Mouse (Mus musculus) heart, postnatal 14 days (tissue): ENCODE data around the gene Mrpl33. TPM values are rescaled to one million over a fixed set of nuclear protein-coding genes. Genes with fewer than 3 reads are reported as not detected.
"Not testable (repeated sequence)": the region's sequence is repeated elsewhere in the genome, so short reads cannot be mapped to it uniquely, and the experiment has no call there.

Experiments used
- DNase-seq, 2 experiments: peaks; one replicate each; pipeline ENCODE4 v3.0.0; 2021 to 2022
- intact Hi-C: fragments of 180-260 bp; cut with DNase I; formaldehyde crosslinking; loops from one replicate; pipeline ENCODE4 v1.15.1; 2025
- total RNA-seq, 2 experiments: library from RNA; stranded (reverse); gene quantifications; 2 replicates each; pipeline ENCODE4 v1.2.3; 2021

Mrpl33 gene
- total RNA-seq, 2 experiments from 2014 or later: 280 to 291 TPM

DNA sequence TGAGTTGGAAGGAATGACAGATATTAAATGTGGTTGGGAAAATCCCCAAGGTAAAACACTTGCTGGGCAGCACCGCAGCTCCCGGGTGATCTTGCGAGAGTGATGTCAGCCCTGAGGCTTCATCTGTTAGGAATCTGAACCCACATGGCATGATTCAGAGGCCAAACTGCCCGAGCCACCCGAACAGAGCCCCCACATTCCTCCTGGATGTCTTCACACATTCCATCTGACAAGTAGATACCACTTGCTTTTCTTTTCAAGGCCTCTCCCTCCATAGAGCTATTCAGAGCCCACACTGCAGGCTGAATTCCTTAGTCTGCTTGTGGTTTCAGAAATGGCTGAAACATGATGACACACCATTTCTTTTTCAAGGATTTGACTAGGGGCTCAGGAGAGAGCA, 33.3 kb downstream of the Mrpl33 start:
- intact Hi-C loops: no loop called here
- peak; percentile 21 to 38 for DNase-seq

DNA sequence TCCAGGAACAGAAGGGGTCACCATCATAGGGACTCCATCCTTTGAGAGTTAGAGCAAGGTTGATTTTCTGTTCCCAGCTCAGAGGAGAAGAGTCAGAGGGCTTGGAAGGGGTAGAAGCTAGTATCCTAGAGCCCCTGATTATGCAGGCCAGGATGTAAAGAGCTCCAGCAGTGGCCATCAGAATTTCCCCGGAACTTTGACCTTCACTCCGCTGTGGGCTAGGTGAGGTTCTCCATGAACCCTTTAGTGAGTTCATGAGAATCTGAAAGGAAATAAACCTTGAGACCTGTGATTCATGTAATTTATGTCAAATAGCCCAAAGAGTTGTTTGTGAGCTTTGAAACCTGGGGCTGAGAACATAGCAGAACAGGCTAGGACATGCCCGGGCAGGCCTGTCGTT, 34.4 kb downstream of the Mrpl33 start:
- intact Hi-C loops, DNase-seq: not testable (repeated sequence)

DNA sequence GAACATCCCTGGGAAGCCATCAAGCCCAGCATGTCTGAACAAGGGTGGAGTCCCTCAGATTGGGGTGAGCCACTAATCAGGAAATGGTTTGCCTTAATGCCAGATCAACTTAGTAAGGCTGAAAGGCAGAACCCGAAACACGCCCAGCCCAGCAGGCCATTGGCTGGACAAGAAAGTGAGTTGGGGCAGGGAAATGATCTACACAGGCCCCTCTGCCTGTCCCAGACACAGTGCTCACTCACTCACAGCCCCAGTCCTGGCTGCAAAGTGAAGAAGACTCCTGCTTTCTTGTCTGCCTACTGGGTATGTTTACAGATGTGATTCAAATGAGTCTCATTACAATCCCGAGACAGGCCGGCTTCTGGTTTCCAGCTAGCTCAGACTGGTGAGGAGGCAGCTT, 37.4 kb downstream of the Mrpl33 start:
- DNase-seq: no peak
- intact Hi-C loops: no loop called here

DNA sequence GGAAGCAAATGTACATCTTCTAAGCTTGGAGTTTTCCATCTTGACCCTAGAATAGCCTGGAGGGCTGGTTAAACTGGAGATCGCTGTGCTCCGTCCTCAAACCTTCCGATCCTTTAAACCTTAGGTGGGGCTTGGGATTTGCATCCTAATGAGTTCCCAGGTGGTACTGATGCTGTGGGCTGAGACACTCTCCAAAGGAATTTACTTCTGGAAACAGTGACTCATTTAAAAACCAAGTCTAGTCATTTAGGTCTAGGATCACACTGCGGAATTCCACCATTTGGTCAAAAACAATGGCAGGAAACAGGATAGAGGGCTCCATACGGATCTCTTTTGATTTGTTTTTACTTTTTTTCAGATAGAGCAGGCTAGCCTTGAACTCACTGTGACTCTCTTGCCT, 37.9 kb downstream of the Mrpl33 start:
- DNase-seq: no peak
- intact Hi-C loops: no loop called here

DNA sequence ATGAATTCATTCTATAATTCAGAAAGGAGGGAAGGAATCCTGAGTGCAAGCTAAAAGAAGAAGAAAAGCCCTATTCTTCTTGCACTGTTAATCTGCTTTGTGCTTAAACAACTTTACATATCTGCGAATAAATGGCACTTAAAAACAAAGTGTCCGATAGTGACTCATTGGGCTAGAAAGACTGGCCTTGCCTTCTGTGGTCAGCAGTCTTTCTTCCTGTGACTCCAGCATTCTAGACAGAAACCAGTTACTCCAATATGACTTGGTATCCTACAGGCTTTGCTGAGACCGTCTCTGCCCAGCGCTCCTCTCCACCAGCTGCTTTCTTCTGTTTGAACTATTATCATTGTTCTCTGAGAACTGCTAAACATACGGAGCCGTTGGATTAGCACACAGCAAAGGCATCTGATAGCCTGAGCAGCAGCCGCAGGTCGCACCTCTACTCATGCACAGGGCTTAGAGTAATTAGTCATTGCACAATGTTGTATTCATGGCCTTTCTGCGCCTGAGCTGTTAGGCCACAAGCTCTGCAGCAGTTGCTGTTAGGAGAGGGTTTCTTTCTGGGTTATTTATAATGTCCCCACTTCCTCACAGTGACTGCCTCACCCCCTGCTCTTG, 40.0 kb downstream of the Mrpl33 start:
- no peak for DNase-seq
- intact Hi-C loops: no loop called here

DNA sequence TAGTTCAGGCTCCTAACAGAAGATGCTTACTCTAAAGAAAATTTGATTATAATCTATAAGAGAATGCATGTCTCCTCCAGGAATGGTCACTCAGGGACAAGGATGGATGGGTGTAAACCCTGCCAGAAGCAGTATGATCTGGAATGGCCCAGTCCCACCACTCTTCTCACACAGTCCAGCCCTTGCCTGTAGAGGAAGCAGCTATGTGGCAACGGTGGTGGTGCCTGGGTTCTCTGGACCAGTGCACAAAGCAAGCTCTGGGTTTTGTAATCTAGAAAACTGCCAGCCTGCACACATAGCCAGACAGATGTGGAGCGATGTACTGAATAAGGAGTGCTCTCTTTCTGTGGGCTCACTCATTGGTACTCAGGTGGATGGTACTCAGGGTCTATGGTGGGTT, 43.8 kb downstream of the Mrpl33 start:
- intact Hi-C loops: no loop called here
- DNase-seq: no peak

DNA sequence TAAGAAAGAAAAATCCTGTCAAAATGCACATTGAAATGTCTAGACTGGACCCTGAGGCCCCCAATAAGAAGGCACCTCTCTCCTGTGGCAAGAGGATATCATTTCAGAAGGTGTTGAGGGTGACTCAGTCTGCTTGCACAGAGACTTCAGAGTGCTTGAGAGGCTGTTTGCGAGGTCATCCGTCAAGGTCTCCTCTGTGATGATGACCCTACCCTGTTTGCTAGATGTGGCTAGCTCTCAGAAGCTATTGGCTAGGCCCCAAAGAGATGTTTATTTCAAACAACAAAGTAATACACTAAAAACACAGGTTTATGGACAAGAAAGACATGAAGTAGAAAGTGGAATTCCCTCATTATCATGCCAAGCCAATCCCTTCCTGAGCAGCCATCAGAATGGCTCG, 45.6 kb downstream of the Mrpl33 start:
- no peak for DNase-seq
- intact Hi-C loops: no loop called here

DNA sequence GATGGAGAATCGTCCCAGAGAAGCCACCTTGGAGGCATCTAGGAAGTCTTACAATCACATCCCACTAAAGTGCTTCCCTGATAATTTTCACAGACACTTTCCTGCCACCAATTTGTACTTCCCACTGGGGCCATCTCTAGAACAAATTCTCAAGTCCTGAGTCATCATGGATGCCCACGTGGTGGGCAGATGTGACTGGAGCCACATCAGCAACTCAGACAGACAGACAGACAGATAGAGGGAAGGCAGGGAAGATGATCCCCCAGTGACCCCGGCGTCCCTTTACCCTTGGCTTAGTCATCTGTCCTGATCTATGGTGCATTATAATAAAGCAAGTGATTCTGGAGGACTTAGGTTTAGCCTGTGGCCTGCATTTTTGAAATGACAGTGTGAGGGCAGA, 47.5 kb downstream of the Mrpl33 start:
- DNase-seq: no peak
- intact Hi-C loops: no loop called here

DNA sequence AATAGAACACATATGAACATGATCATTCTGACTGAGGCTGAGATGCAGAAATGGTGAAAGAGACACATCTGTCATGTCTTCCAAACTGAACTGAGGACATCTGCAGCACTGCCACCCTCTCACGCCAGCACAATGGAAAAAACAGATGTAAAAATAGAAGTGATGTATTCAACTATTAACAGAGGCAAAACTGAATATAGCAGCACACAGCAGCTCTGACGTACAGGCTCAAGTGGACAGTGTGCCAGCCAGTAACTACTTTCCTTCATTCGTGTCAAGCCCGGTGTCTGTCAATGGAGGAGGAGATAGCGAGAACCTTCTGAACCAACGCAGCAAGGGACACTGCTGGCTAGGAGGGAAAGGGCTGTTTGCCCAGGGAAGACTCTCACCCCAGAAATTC, 48.1 kb downstream of the Mrpl33 start:
- intact Hi-C loops: no loop called here
- DNase-seq: peak; percentile 18 to 31

DNA sequence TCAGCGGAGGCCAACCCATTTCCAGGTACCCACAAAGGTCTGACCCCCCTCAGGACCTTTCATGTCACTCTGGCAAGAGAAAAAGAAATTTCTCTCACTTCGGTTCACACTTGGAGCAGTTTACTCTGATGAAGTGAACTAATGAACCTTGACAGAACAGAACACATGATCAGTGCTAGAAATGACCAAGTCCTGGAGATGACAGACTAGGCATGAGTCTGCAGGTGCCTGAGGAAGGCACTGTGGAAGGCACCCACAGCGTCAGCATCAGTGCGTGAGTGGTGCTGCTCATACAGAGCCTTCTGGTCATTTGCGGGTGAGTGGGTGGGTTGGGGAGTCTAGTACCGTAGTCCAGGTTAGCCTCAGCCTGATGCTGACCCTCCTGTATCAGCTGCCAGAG, 49.1 kb downstream of the Mrpl33 start:
- intact Hi-C loops: no loop called here
- DNase-seq: no peak

DNA sequence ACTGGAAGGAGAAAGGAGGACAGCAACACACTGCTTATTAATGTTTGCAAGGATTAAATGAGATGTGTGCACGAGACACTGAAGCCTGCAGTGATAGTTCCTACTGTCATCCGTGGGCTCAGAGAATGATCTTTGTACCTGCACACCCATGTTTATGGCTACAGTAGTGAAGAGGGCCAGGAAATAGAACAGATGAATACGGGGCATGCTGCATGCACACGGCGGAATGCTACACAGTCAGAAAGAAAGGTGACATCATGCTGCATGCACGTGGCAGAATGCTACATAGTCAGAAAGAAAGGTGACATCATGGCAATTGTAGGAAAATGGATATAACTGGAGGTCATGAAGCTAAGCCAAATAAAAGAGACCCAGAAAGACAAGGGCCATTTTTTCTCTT, 49.8 kb downstream of the Mrpl33 start:
- intact Hi-C loops: no loop called here
- DNase-seq: no peak

DNA sequence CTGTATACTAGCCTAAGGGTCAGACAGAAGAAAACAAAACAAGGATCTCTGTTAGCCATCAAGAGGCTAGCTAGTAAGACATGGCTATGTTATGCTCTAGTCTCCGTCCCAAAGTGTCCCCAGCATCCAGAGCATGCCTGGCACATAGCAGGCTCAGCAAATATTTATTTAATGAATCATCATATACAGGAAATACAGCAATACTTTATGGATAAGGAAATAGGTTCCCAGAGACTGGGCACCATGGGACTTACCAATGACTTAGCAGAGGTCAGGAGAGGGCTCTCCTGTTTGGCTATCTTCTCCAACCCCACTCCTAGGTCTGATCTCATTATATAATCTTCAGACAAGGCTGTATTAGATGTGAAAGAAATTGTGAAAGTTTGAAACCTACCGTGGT, 50.6 kb downstream of the Mrpl33 start:
- intact Hi-C loops: no loop called here
- no peak for DNase-seq

DNA sequence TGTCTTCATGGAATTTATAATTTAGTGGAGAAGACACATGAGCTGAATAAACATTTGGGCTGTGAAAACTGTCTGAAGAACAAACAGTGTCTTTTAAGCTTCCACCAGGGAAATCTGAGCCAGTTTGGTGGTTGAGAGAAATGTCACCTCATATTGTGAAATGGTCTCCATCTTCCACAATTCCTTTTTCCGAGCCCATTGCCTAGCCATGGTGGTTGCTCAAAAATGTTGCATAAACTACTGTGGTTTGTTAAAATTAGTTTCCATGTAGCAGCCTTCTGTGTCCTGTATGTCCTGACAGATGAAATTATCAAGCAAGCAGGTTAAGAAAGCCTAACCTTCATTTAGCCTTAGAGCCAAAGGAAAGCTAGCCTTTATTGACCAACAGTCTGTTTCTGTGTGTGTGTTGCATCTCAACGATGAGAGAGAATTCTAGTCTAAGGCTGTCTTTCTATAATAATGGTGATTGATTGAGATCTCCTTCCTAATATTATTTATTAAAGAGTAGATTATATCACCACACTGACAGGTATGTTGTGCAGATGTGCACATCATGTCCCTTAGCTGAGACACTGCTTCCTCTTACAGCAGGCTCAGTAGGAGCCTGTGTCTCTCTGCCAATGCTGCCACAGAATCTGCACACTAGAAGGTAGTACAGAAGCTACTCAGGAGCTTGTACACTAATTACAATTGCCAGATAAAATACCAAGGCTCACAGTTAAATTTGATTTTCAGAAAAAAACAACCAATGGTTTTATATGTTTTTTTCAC, 54.0 kb downstream of the Mrpl33 start:
- DNase-seq: no peak
- intact Hi-C loops: no loop called here

DNA sequence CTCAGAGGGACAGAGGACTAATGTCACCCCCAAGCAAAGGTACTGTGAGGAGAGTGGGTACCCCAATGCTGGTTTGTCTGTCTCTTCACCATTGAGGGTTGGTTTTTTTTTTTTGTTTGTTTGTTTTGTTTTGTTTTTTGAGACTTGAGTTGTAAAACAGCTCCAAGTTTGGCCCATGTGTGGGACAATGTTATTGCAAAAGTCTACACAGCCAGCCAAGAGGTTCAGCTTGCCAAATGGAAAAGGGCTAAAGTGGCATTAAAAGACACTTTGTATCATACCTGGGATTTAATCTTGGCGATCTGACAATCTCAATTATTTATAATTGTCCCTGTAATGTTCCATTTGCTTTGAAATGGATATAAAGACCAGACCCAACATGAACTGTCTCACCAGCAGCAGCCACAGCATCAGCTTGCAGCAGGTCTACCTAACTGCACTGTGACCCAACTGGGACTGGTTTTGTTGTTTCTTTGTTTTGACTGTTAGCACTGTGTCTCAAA, 59.0 kb downstream of the Mrpl33 start:
- DNase-seq: no peak
- intact Hi-C loops: no loop called here

DNA sequence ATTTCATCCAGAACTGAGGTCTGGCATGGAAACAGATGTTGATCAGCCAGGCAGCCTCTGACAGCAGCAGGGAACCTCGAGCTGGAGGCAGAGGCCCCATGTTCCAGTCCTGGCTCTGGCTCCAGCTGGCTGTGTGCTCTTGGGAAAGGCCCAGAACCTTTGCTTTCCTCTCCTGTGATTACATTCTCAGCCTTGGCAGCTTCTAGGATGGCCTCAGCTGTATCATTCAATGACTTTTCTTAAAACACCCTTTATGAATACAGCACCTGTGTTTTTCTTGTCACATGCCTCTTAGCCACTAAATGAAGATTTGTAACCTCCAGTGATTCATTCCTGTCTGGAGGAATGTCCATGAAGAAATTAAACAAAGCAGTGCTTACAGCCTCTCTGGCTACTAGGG, 69.4 kb downstream of the Mrpl33 start:
- intact Hi-C loops: no loop called here
- no peak for DNase-seq

DNA sequence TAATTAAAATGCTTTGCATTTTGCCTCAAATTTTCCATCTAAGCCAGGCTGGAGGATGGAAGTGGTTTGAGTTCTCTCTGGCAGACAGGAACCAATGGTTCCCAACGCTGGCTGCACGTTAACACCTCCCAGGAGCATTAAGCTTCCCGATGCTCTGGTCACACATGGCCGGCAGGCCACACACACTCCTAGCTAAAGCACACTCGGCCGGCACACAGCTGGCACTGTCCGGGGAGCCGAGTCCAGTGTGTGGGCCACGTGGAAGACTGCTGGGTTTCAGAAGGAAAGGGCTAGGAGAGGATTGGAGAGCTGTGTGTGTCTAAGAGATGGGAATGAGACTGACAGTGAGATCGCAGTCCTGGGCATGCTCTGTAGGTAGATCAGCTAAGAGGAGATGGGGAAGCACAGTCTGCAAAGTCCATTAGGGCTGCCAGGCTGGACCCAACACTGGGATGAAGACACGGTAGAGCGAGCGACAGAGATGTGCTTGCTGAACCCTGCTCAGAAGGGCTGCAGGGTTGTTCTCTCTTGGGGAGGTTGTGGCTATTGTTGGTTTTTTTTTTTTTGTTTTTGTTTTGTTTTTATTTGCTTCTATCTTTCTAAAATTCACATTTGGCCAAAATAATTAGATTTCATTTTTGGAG, 71.7 kb downstream of the Mrpl33 start:
- intact Hi-C loops: no loop called here

DNA sequence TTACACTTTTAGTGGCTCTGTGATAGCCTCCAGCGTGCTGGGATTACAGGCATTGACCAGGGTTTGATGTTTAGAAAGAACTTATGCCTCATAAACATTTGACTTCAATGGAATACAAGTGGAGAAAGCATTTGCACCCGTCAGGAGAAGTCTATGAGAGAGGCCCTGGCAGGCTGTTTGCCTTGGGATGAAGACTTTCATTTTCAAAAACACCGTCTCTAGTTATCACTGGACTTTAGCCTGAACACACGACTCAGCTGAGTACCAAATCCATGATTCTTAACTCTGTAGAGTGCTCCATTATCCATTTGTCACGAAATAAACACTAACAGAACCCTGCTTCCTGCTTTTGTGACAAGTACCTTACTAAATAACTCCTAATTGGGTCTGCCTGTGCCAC, 73.2 kb downstream of the Mrpl33 start:
- intact Hi-C loops: no loop called here
- DNase-seq: no peak

More for the DNA sequence above, 71.7 kb downstream of the Mrpl33 start:
- no peak for DNase-seq

DNA sequence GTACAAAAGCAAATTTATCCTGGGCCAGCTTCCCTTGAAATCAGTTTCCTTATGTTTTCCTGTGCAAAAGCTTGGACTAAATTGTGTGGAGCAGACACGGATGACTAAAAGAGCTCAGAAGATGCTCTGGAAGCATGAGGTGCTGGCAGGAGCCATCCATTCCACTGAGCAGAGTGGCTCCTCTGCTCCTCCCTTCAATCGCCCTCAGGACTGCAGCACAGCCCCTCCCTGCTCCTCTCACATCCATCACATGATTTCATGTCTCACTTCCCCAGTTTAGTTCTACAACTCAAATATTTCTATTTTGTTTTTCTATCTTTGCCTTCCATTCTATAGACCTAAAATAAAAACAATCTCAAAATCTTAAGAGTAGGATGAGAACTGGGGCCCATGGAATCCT, 74.4 kb downstream of the Mrpl33 start:
- no peak for DNase-seq
- intact Hi-C loops: no loop called here

DNA sequence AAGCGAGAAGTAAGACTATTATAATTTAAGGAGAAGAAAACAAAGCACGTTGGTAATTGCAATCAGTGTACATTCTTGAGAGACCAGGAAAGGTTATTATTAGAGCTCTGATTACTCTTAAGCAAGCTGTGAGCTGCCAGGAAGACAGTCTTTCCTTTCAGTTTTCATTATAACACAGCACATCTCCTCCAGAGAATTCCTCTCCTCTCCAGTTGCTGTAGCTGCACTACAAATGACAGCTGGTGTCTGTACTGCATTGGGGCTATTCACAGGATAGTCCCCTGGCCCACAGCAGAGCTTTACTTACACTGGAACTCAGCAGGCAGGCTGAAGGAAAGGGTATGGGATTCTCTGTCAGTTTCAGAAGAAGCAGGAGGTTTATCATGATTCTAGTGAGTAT, 76.7 kb downstream of the Mrpl33 start:
- intact Hi-C loops: no loop called here
- DNase-seq: no peak

DNA sequence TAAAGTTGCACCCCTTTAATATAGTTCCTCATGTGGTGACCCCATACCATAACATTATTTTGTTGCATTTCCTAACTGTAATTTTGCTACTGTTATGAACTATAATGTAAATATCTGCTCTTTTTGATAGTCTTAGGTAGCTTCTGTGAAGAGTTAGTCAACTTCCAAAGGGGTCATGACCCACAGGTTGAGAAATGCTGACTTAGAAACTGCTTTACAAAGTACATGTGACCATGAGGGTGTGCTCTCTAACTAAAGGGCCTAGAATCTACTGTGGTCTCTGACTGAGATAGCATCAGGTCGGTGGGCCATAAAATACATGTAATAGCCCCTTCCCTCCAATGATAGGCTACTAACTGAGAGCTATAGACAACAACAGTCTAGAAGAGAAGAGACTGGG, 81.3 kb downstream of the Mrpl33 start:
- intact Hi-C loops: no loop called here
- DNase-seq: no peak

DNA sequence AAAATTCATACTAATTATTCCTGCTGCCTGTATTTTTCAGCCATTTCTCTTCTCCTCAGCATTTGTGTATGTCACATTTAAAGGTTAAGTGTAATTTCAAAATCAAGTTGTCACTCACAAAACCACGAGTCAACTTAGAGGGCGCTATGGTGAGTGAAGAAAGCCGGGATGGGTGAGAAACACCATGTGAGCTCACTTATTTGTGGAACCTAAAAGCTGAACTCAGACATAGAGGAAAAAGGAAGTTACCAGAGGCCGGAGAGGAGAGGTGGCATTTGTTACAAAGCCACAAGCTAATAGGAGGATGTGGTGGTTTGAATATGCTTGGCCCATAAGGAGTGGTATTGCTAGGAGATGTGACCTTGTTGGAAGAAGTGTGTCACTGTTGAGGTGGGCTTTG, 83.4 kb downstream of the Mrpl33 start:
- intact Hi-C loops: no loop called here
- no peak for DNase-seq

DNA sequence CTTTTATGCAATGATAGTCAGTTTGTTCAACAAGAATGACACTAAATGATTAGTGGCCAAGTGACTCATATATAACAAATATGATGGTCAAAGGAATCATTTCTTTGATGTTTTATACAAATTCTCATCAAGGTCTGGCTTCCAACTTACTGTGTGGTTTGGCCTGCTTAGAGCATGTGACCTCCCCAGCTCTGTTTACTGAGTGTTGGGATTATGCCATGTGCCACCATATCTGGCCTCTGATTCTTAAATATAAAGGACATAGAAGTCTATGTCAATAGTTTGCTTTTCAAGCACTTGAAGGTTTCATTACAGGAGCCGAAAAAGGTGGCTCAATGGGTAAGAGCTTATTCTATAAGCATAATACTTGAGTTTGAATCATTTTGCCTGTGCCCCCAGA, 85.6 kb downstream of the Mrpl33 start:
- DNase-seq: no peak
- intact Hi-C loops: no loop called here
